Mouse (Mus musculus) megakaryocyte, embryonic 14.5 days (primary cell): ENCODE measurements at regions not wholly inside any gene's neighbourhood (a gene's known extent, or its start where the extent isn't known, plus 50 kb on each side); places are given as distances from the start of the nearest gene placed in this dataset.

ENCODE experiments used
- FLI1 ChIP-seq: IDR thresholded peaks from 2 replicates; pipeline ENCODE4 v1.6.1; 2012; ENCODE audit warnings: low read length, inconsistent platforms, mixed read lengths
- GATA1 ChIP-seq: IDR thresholded peaks from 3 replicates; pipeline ENCODE4 v1.6.1; 2012; ENCODE audit warnings: mixed read lengths, low read length, inconsistent platforms, borderline replicate concordance

- no peak for TF ChIP-seq GATA1
- no peak for TF ChIP-seq FLI1
Observed at GRCm38 (mm10) chr6:37703946-37704345, 166.7 kb upstream of the Trim24 start.
